Mouse (Mus musculus): ENCODE results near the gene Mpp3. TPM values are rescaled to one million over a fixed set of nuclear protein-coding genes. Genes with fewer than 3 reads are reported as not detected.

Mpp3 gene
- polyA plus RNA-seq, 1 experiment from 2014 or later = 3.5 TPM

DNA sequence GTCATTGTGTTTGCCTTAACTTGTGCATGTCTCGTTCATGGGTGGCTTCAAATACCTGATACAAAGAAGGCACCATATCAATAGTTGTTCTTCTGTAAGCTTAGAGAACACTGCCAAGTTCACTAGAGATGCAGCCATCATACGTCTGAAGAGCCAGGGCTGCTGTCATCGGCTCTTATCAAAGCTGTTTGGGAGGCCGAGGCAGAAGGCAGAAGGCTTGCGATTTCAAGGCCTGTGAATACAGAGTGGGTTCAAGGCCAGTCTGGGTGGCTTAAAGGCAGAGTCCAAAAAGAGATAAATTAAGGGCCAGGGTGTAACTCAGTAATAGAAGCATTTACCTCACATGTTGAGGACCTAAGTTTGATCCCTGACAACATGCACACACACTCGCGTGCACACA is 8.1 kb upstream of the Mpp3 start:
- Histone ChIP-seq H3K27me3 (ENCODE audit: insufficient read depth, low read length) (peaks cover 2% of the 10 kb centered on the region; the same call in 1 of the 2 replicates), H3K4me1 (replicated peaks; ENCODE audit: insufficient read depth, low read length) (0 out of 2 replicates have a peak, but pooled peaks cover 4% of the 10 kb centered on the region), H3K9ac (ENCODE audit: low read depth, low read length) (no peak overlapping the region), H3K27ac (no peak overlapping the region), H3K36me3 (ENCODE audit: insufficient read depth, low read length) (no peaks in the 10 kb centered on the region), H3K9me3 (replicated peaks; ENCODE audit: low read length) (no peaks in the 10 kb centered on the region), H3K4me3 (replicated peaks; ENCODE audit: low read depth, low read length) (no peak overlapping the region), H3K4me2 (ENCODE audit: low read length) (no peak overlapping the region)
- TF ChIP-seq CTCF (IDR thresholded peaks at IDR 0.05; ENCODE audit: low read depth) = no peak
- DNase-seq (ENCODE audit: low spot score) (no peak), ATAC-seq (replicated peaks; ENCODE audit: low FRiP score, low read depth) (no peak)
- 86% methylated on average over 7 of the region's 7 CpGs for WGBS

DNA sequence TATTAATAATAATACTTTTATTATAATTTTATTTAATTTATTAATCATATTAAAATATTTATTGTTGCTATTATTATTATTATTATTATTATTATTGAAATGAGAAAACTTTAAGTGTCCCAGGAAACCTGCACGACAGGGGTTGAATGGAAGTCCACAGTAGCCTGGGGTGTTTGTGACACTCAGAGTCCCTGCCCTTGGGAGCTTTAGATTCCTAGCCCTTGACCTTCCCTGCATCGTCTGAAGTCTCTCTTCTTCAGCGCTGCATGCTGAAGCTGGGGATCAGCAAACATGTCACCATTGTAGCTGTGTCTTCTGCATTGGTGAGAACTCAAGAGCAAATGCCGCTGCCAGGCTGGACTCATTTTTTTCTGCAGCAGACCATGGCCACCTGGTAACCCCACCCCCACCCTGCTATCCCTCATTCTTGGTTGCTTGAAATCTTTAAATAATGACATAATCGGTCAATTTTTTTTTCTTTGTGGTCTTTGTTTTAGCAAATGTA is 7.2 kb upstream of the Mpp3 start:
- Histone ChIP-seq H3K4me1 (replicated peaks; ENCODE audit: insufficient read depth, low read length) (0 out of 2 replicates have a peak, but pooled peaks cover 4% of the 10 kb centered on the region), H3K36me3 (ENCODE audit: insufficient read depth, low read length) (no peaks in the 10 kb centered on the region), H3K9me3 (replicated peaks; ENCODE audit: low read length) (no peaks in the 10 kb centered on the region), H3K27ac (no peak overlapping the region), H3K4me3 (replicated peaks; ENCODE audit: low read depth, low read length) (no peak overlapping the region), H3K4me2 (ENCODE audit: low read length) (no peak overlapping the region), H3K9ac (ENCODE audit: low read depth, low read length) (no peak overlapping the region), H3K27me3 (ENCODE audit: insufficient read depth, low read length) (peaks cover 2% of the 10 kb centered on the region; the same call in 1 of the 2 replicates)
- no peak for ATAC-seq (replicated peaks; ENCODE audit: low FRiP score, low read depth)
- no peak for TF ChIP-seq CTCF (IDR thresholded peaks at IDR 0.05; ENCODE audit: low read depth)
- no peak for DNase-seq (ENCODE audit: low spot score)
- 78% methylated on average over 5 of the region's 5 CpGs for WGBS

DNA sequence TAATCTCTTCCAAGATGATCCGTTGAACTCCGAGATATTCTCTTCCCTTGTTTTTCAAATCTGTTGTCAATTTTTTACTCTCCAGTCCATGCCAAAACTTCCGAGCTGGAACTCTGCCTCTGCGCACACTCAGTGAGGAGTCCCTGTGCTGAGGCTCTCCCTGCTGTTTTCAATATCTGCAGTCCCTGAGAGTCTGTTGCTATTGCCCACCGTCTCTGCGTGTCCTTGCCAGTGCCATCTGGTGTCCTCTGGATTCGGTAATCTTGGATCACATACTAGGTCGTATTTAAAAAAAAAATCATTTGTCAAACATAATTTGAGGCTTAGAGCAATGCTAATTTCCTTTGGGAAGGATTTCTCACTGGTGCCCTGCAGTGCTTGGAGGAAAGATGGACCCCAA is 6.6 kb upstream of the Mpp3 start:
- Histone ChIP-seq H3K4me2 (ENCODE audit: low read length) (no peak overlapping the region), H3K4me3 (replicated peaks; ENCODE audit: low read depth, low read length) (no peak overlapping the region), H3K4me1 (replicated peaks; ENCODE audit: insufficient read depth, low read length) (0 out of 2 replicates have a peak, but pooled peaks cover 3% of the 10 kb centered on the region), H3K36me3 (ENCODE audit: insufficient read depth, low read length) (no peaks in the 10 kb centered on the region), H3K9me3 (replicated peaks; ENCODE audit: low read length) (no peaks in the 10 kb centered on the region), H3K27ac (no peak overlapping the region), H3K9ac (ENCODE audit: low read depth, low read length) (no peak overlapping the region), H3K27me3 (ENCODE audit: insufficient read depth, low read length) (peaks cover 2% of the 10 kb centered on the region; the same call in 1 of the 2 replicates)
- no peak for TF ChIP-seq CTCF (IDR thresholded peaks at IDR 0.05; ENCODE audit: low read depth)
- DNase-seq (ENCODE audit: low spot score) = no peak
- no peak for ATAC-seq (replicated peaks; ENCODE audit: low FRiP score, low read depth)
- WGBS = 74% methylated on average over 8 of the region's 8 CpGs

DNA sequence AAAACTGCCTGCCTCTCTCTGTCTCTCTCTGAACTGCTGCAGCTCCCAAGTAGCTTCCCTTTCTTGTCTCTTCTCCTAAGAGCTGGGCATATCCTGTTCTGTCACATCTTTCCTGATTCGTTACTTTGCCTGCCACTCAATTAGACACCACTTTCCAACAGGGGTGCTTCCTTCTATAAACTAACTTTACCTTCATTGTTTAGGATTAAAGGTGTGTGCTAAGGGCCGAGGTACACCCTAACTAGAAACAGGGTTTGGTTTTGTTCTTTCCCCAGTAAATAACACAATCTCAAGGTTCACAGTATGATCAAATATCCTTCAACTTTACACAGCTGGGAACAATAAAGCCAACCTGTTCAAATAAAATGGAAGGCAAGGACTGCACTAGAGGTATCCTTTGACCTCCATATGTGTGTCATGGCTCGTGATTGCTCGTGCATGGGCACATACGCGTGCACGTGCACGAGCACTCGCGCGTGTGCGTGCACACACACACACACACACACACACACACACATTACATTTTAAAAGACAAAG is 4.9 kb upstream of the Mpp3 start:
- H3K4me2 ChIP-seq (ENCODE audit: low read length) = no peak overlapping the region
- no peak overlapping the region for H3K4me3 ChIP-seq (replicated peaks; ENCODE audit: low read depth, low read length)
- TF ChIP-seq CTCF (IDR thresholded peaks at IDR 0.05; ENCODE audit: low read depth) = no peak
- WGBS = 88% methylated on average over 12 of the region's 12 CpGs
- H3K36me3 ChIP-seq (ENCODE audit: insufficient read depth, low read length) = no peaks in the 10 kb centered on the region
- ATAC-seq (replicated peaks; ENCODE audit: low FRiP score, low read depth) = no peak
- DNase-seq (ENCODE audit: low spot score) = no peak
- H3K4me1 ChIP-seq (replicated peaks; ENCODE audit: insufficient read depth, low read length) = no peaks in the 10 kb centered on the region
- no peak overlapping the region for H3K9ac ChIP-seq (ENCODE audit: low read depth, low read length)
- H3K9me3 ChIP-seq (replicated peaks; ENCODE audit: low read length) = no peaks in the 10 kb centered on the region
- peaks cover 2% of the 10 kb centered on the region; the same call in 1 of the 2 replicates for H3K27me3 ChIP-seq (ENCODE audit: insufficient read depth, low read length)
- H3K27ac ChIP-seq = no peak overlapping the region

DNA sequence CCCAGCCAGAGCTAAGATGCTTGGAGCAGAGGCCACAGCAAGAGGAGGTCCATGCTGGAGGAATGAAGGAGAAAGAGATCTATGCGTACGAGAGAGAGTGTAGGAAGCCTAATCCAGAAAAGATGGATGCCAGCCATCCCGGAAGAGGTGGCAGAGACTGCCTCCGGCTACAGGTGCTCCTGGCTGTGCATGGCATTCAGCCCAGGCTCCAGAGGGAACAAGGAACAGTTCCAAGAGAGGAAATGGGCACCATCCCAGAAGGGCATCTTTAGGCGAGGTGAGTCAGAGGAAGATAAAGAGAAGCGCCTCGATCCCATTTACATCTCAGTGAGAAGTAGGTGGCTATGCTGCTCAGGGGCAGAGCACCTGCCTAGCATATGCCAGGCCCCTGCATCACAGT is 2.9 kb upstream of the Mpp3 start:
- TF ChIP-seq CTCF (IDR thresholded peaks at IDR 0.05; ENCODE audit: low read depth) = no peak
- Histone ChIP-seq H3K4me2 (ENCODE audit: low read length) (no peak overlapping the region), H3K9me3 (replicated peaks; ENCODE audit: low read length) (no peaks in the 10 kb centered on the region), H3K9ac (ENCODE audit: low read depth, low read length) (no peak overlapping the region), H3K4me1 (replicated peaks; ENCODE audit: insufficient read depth, low read length) (0 out of 2 replicates have a peak, but pooled peaks cover 4% of the 10 kb centered on the region), H3K4me3 (replicated peaks; ENCODE audit: low read depth, low read length) (no peak overlapping the region), H3K27me3 (ENCODE audit: insufficient read depth, low read length) (no peaks in the 10 kb centered on the region), H3K36me3 (ENCODE audit: insufficient read depth, low read length) (no peaks in the 10 kb centered on the region), H3K27ac (no peak overlapping the region)
- DNase-seq (ENCODE audit: low spot score) (no peak), ATAC-seq (replicated peaks; ENCODE audit: low FRiP score, low read depth) (no peak)
- WGBS = 84% methylated on average over 7 of the region's 7 CpGs

DNA sequence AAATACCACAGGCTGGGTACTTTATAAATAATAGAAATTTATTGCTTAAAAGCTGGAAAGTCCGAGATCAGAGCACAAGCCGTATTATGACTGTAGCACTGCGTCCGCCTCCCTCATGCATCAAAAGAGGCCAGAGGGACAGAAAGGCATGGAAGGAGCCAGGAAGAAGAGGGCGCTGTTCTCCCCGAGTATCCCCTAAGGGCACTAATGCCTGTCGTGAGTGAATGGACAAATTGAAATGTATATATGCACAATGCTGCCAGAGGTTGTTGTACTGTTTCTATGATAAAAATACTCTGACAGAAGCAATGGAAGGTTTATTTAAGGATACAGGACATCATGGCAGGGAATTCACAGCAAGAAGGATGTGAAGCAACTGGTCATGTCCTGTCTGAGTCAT is 1.7 kb upstream of the Mpp3 start:
- peak; percentile 44 for DNase-seq (ENCODE audit: low spot score)
- Histone ChIP-seq H3K4me3 (replicated peaks; ENCODE audit: low read depth, low read length) (no peak overlapping the region), H3K36me3 (ENCODE audit: insufficient read depth, low read length) (no peaks in the 10 kb centered on the region), H3K4me2 (ENCODE audit: low read length) (no peak overlapping the region), H3K27me3 (ENCODE audit: insufficient read depth, low read length) (no peaks in the 10 kb centered on the region), H3K9me3 (replicated peaks; ENCODE audit: low read length) (no peaks in the 10 kb centered on the region), H3K27ac (no peak overlapping the region), H3K9ac (ENCODE audit: low read depth, low read length) (no peak overlapping the region), H3K4me1 (replicated peaks; ENCODE audit: insufficient read depth, low read length) (0 out of 2 replicates have a peak, but pooled peaks cover 4% of the 10 kb centered on the region)
- peak; percentile 26; the same call in 1 of the 2 replicates for TF ChIP-seq CTCF (IDR thresholded peaks at IDR 0.05; ENCODE audit: low read depth)
- ATAC-seq (replicated peaks; ENCODE audit: low FRiP score, low read depth) = no peak
- 35% methylated on average over 7 of the region's 7 CpGs for WGBS
